Mouse (Mus musculus) frontal cortex, postnatal 10 days (tissue): ENCODE measurements around the gene Pik3c2b.

Experiments used
- DNase-seq, 2 experiments: peaks; one replicate each; pipeline ENCODE4 v3.0.0; 2022; ENCODE audit warnings: low spot score in 2 of 2, mixed read lengths in 1 of 2

The Pik3c2b gene

GRCm38 (mm10) chr1:133071666-133072381 is 26.4 kb downstream of the Pik3c2b start:
- DNase-seq, result peak in 1 of 2 experiments; percentile 43

- no peak for DNase-seq
Observed at GRCm38 (mm10) chr1:133073327-133073856, 27.9 kb downstream of the Pik3c2b start.

- DNase-seq, result no peak
Observed at GRCm38 (mm10) chr1:133074541-133074940, 29.1 kb downstream of the Pik3c2b start.

- DNase-seq, result no peak
Observed at GRCm38 (mm10) chr1:133075651-133076400, 30.4 kb downstream of the Pik3c2b start.

GRCm38 (mm10) chr1:133076681-133077514 is 31.4 kb downstream of the Pik3c2b start:
- DNase-seq, result no peak

- DNase-seq, result no peak
Observed at GRCm38 (mm10) chr1:133077606-133078337, 32.3 kb downstream of the Pik3c2b start.

- no peak for DNase-seq
Observed at GRCm38 (mm10) chr1:133078338-133078727, 32.9 kb downstream of the Pik3c2b start.

- no peak for DNase-seq
Observed at GRCm38 (mm10) chr1:133079509-133079908, 34.0 kb downstream of the Pik3c2b start.

GRCm38 (mm10) chr1:133080079-133080561 is 34.7 kb downstream of the Pik3c2b start:
- DNase-seq, result no peak

GRCm38 (mm10) chr1:133080717-133081116 is 35.2 kb downstream of the Pik3c2b start:
- no peak for DNase-seq

GRCm38 (mm10) chr1:133083003-133083546 is 37.6 kb downstream of the Pik3c2b start:
- no peak for DNase-seq

- DNase-seq, result no peak
Observed at GRCm38 (mm10) chr1:133083942-133084625, 38.6 kb downstream of the Pik3c2b start.

GRCm38 (mm10) chr1:133084708-133085416 is 39.4 kb downstream of the Pik3c2b start:
- no peak for DNase-seq

GRCm38 (mm10) chr1:133085417-133085742 is 39.9 kb downstream of the Pik3c2b start:
- DNase-seq, result no peak

GRCm38 (mm10) chr1:133086804-133087203 is 41.3 kb downstream of the Pik3c2b start:
- DNase-seq, result no peak

GRCm38 (mm10) chr1:133087206-133087905 is 41.9 kb downstream of the Pik3c2b start:
- DNase-seq, result no peak

- DNase-seq, result no peak
Observed at GRCm38 (mm10) chr1:133088196-133088595, 42.7 kb downstream of the Pik3c2b start.

- DNase-seq, result no peak
Observed at GRCm38 (mm10) chr1:133089415-133089814, 43.9 kb downstream of the Pik3c2b start.

GRCm38 (mm10) chr1:133090641-133091040 is 45.2 kb downstream of the Pik3c2b start:
- no peak for DNase-seq
